Mouse (Mus musculus) colon, adult 2 months (tissue): ENCODE results near the gene Plscr2. TPM values are rescaled to one million over a fixed set of nuclear protein-coding genes. Genes with fewer than 3 reads are reported as not detected.

Experiments
- polyA plus RNA-seq: library from polyadenylated mRNA; depleted of rRNA; stranded (reverse); fragments of >200 nt; gene quantifications from 2 replicates; pipeline ENCODE4 v1.2.3, GENCODE M21; 2012; rRNA removed

Gene Plscr2
- polyA plus RNA-seq = 1.6 and 1.9 TPM in 2 replicates

DNA sequence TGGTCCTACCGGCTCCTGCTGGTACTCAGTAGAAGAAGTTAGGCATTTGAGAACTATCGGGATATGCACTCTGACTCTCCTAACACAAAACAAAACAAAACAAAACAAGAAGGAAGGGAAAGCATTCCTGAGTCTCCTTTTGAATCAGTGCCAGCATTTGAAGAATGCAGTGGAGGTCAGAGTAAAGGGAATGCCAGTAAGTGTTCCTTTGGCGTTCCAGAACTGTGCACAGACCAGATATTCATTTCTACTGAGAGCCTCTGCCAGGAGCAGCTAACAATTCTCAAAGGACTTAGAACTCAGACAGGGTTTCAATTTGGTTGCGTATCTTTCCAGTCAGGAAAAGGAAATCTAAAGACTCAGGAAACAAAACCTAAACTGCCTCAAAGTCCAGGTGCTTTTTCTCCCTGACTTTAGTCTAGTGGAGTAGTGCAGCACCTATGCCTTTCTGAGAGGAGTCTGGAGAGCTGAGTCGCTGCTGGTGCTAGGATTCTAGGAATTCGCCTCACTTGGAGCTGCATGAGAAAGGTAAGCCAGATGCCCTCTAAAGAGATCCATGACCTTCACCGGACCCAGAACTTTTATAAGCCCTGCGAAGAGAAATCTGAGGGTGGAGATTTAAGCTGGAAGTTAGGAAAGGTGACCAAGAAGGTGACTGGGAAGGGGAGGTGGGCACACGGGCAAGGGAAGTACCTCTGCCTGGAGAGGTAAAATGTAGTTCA, at the start of gene Plscr2:
Gene Plscr2 (plus strand): TSS at position 117 of the 722 bp plus-strand sequence.

DNA sequence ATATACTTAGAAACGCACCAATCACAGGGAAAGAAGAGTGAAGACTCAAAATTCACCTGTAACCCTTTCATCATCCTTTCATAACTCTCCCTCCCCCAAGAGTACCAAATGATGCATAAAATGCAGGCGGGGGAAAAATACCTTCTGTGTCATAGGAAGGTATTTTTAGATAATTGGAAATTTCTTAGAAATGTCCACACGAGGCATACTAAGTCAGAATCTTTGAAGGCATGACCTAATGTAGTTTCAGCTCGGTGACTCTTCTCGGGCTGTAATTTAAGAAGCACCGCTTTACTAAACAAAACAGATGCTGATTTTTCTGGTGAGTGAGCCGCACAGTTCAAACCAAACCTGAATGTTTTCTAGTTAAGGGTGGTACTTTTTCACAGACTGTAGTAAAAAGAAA, 26.0 kb upstream of the Plscr2 start, which contains the start of gene Plscr1:
Gene Plscr1 (plus strand): TSS at position 304 of the 406 bp plus-strand sequence.

DNA sequence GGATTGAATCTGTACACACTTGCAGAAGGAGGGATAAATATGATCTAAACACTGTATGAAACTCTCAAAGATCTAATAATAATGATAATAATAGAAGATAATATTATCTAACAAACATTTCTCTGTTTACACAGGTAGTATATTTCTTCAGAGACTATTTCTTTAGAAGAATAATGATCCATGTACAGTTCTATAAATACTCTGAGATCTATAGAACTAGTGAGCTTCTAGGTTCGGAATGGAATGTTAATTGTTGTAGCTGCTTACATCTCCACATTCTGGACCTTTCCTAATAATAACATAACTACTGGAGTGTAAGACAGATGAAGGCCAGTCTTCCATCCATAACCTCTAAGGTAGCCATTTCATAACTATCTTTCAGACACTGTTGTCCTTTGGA, 33.7 kb downstream of the Plscr2 start, which contains the start of gene 1700057G04Rik:
Gene 1700057G04Rik (plus strand): TSS at position 301 of the 400 bp plus-strand sequence.

Other genes with a start within 250 kb of the Plscr2 start
- gene Plscr5, start 82.7 kb upstream of the Plscr2 start, polyA plus RNA-seq = not detected in 2 replicates
- gene Plscr1, start 25.9 kb upstream of the Plscr2 start, polyA plus RNA-seq = 66.0 and 81.3 TPM in 2 replicates
- gene 1700057G04Rik, start 33.8 kb downstream of the Plscr2 start, polyA plus RNA-seq = not detected in 2 replicates
- gene Plscr4, start 181.8 kb downstream of the Plscr2 start, polyA plus RNA-seq = 5.3 and 6.2 TPM in 2 replicates